Mouse (Mus musculus) left cerebral cortex, postnatal 4 days (tissue): Measurements from ENCODE around the gene Tmem240. TPM values are rescaled to one million over a fixed set of nuclear protein-coding genes. Genes with fewer than 3 reads are reported as not detected.
"Not testable (repeated sequence)": the region's sequence is repeated elsewhere in the genome, so short reads cannot be mapped to it uniquely, and the experiment has no call there.

Source experiments
- DNase-seq: peaks from one replicate; pipeline ENCODE4 v3.0.0-alpha.2; 2022
- intact Hi-C: fragments of 180-260 bp; cut with DNase I; formaldehyde crosslinking; loops from one replicate; pipeline ENCODE4 v1.15.1; 2025
- total RNA-seq, 2 experiments: library from RNA; stranded (reverse); gene quantifications; 2 replicates each; pipeline ENCODE4 v1.2.3; 2021

Tmem240 gene
- total RNA-seq, 2 experiments from 2014 or later, result 41.0 to 44.8 TPM

- intact Hi-C loops, result no loop called here
- DNase-seq, result peak; percentile 92
Observed at GRCm38 (mm10) chr4:155769880-155770512, 35.4 kb downstream of the Tmem240 start.

- intact Hi-C loops, result no loop called here
- no peak for DNase-seq
Observed at GRCm38 (mm10) chr4:155770626-155771025, 36.0 kb downstream of the Tmem240 start.

- intact Hi-C loops, result no loop called here
- DNase-seq, result no peak
Observed at GRCm38 (mm10) chr4:155771706-155772105, 37.1 kb downstream of the Tmem240 start.

- no peak for DNase-seq
- intact Hi-C loops, result no loop called here
Observed at GRCm38 (mm10) chr4:155772786-155773185, 38.2 kb downstream of the Tmem240 start.

- intact Hi-C loops, result no loop called here
- DNase-seq, result no peak
Observed at GRCm38 (mm10) chr4:155773335-155774078, 38.9 kb downstream of the Tmem240 start.

- DNase-seq, result peak; percentile 77
- intact Hi-C loops, result no loop called here
Observed at GRCm38 (mm10) chr4:155774280-155774754, 39.7 kb downstream of the Tmem240 start, which contains the start of gene Vwa1. Gene Vwa1, minus strand, starts transcription at chr4:155774698.

- peak; percentile 63 for DNase-seq
- intact Hi-C loops, result no loop called here
Observed at GRCm38 (mm10) chr4:155774971-155775740, 40.6 kb downstream of the Tmem240 start.

- peak; percentile 35 for DNase-seq
- intact Hi-C loops, result no loop called here
Observed at GRCm38 (mm10) chr4:155775855-155776254, 41.3 kb downstream of the Tmem240 start.

- intact Hi-C loops, result no loop called here
- no peak for DNase-seq
Observed at GRCm38 (mm10) chr4:155776704-155777335, 42.2 kb downstream of the Tmem240 start.

- no peak for DNase-seq
- intact Hi-C loops, result no loop called here
Observed at GRCm38 (mm10) chr4:155777816-155778215, 43.2 kb downstream of the Tmem240 start.

- intact Hi-C loops, result no loop called here
- DNase-seq, result no peak
Observed at GRCm38 (mm10) chr4:155779498-155779897, 44.9 kb downstream of the Tmem240 start.

GRCm38 (mm10) chr4:155780895-155781294 lies 46.3 kb downstream of the Tmem240 start:
- peak; percentile 52 for DNase-seq
- intact Hi-C loops, result no loop called here

- no peak for DNase-seq
- intact Hi-C loops, result no loop called here
Observed at GRCm38 (mm10) chr4:155783486-155784080, 49.0 kb downstream of the Tmem240 start.

- intact Hi-C loops, result no loop called here
- peak; percentile 87 for DNase-seq
Observed at GRCm38 (mm10) chr4:155784081-155784701, 49.6 kb downstream of the Tmem240 start.

- intact Hi-C loops, result no loop called here
- no peak for DNase-seq
Observed at GRCm38 (mm10) chr4:155785246-155785645, 50.6 kb downstream of the Tmem240 start.

- no peak for DNase-seq
- intact Hi-C loops, result no loop called here
Observed at GRCm38 (mm10) chr4:155785819-155786218, 51.2 kb downstream of the Tmem240 start, which contains the start of gene Tmem88b. Gene Tmem88b, minus strand, starts transcription at chr4:155785874.

- intact Hi-C loops, result no loop called here
- no peak for DNase-seq
Observed at GRCm38 (mm10) chr4:155788300-155788699, 53.7 kb downstream of the Tmem240 start.

GRCm38 (mm10) chr4:155788833-155789232 lies 54.2 kb downstream of the Tmem240 start:
- intact Hi-C loops, DNase-seq: not testable (repeated sequence)

- DNase-seq, result no peak
- intact Hi-C loops, result no loop called here
Observed at GRCm38 (mm10) chr4:155790021-155790489, 55.5 kb downstream of the Tmem240 start, which contains the start of gene Ankrd65. Gene Ankrd65, plus strand, starts transcription at chr4:155790439.
